Mouse (Mus musculus) right cerebral cortex, postnatal 4 days (tissue): Measurements from ENCODE around the gene Mri1.
A peak's percentile ranks its signal among the peaks of the same experiment; 100 is the strongest.

Source experiments
- DNase-seq: peaks from one replicate; pipeline ENCODE4 v3.0.0-alpha.2; 2022

Mri1 gene

GRCm38 (mm10) chr8:84236410-84236997 lies 20.6 kb downstream of the Mri1 start:
- DNase-seq: no peak

GRCm38 (mm10) chr8:84235746-84236409 lies 21.2 kb downstream of the Mri1 start:
- DNase-seq: no peak

- no peak for DNase-seq
Observed at GRCm38 (mm10) chr8:84233055-84233454, 24.1 kb downstream of the Mri1 start.

- no peak for DNase-seq
Observed at GRCm38 (mm10) chr8:84230735-84231134, 26.4 kb downstream of the Mri1 start.

GRCm38 (mm10) chr8:84223322-84224029 lies 33.6 kb downstream of the Mri1 start:
- no peak for DNase-seq

- no peak for DNase-seq
Observed at GRCm38 (mm10) chr8:84222566-84223165, 34.5 kb downstream of the Mri1 start.

GRCm38 (mm10) chr8:84220105-84220504 lies 37.0 kb downstream of the Mri1 start:
- DNase-seq: no peak

- DNase-seq: no peak
Observed at GRCm38 (mm10) chr8:84218143-84218542, 39.0 kb downstream of the Mri1 start.

GRCm38 (mm10) chr8:84217206-84217605 lies 39.9 kb downstream of the Mri1 start:
- no peak for DNase-seq

GRCm38 (mm10) chr8:84213277-84213676 lies 43.8 kb downstream of the Mri1 start:
- DNase-seq: no peak

- no peak for DNase-seq
Observed at GRCm38 (mm10) chr8:84211881-84212563, 45.1 kb downstream of the Mri1 start.

- DNase-seq: no peak
Observed at GRCm38 (mm10) chr8:84211202-84211601, 45.9 kb downstream of the Mri1 start.

GRCm38 (mm10) chr8:84210167-84210791 lies 46.8 kb downstream of the Mri1 start:
- peak; percentile 90 for DNase-seq

- DNase-seq: no peak
Observed at GRCm38 (mm10) chr8:84208381-84209380, 48.4 kb downstream of the Mri1 start.

GRCm38 (mm10) chr8:84207811-84208210 lies 49.3 kb downstream of the Mri1 start:
- no peak for DNase-seq

- no peak for DNase-seq
Observed at GRCm38 (mm10) chr8:84206666-84207065, 50.5 kb downstream of the Mri1 start.

- DNase-seq: no peak
Observed at GRCm38 (mm10) chr8:84205073-84205472, 52.1 kb downstream of the Mri1 start.

GRCm38 (mm10) chr8:84203975-84204772 lies 53.0 kb downstream of the Mri1 start:
- no peak for DNase-seq

- peak; percentile 63 for DNase-seq
Observed at GRCm38 (mm10) chr8:84202938-84203917, 53.9 kb downstream of the Mri1 start.
